Mouse (Mus musculus): Measurements from ENCODE around the gene Gnb5.

Gene Gnb5

DNA sequence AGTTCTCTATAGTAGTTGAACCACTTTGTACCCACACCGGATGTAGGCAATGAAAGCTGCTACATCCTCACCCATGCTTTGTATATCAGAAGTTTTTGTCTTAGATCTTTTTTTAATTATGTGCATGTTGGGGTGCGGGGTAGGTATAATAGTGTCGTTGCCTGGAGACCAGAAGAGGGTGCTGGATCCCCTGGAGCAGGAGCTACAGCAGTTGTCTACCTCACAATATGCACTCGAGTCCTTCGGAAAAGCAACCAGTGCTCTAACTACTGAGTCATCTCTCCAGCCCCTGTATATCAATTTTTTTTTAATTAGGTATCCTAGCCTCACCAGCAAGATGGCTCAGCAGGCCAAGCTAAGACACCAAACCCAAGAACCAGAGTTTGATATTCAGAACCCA lies 927 bp downstream of the Gnb5 start:
- no peak for DNase-seq (ENCODE audit: low spot score)

DNA sequence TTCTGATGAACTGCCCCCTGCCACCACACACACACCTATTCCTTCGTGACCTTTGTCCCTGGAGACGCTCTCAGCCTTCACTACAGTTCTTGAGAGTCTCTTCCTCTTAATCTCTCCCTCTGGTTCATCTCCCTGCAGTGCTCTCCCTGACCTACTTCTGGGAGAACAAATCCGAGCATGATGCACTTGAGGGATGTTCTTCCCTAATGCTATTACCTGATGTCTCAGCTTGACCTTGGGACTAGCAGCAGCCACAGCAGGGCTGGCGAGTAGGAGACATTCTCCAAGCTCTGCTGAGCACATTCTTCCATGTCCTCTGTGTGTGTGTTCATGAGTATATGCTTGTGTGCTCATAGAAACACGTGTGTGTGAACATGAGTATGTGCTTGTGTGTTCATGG lies 2.5 kb downstream of the Gnb5 start:
- DNase-seq (ENCODE audit: low spot score), result no peak

GRCm38 (mm10) chr9:75312008-75312407 lies 5.9 kb downstream of the Gnb5 start:
- peak; percentile 85 for DNase-seq (ENCODE audit: low spot score)

DNA sequence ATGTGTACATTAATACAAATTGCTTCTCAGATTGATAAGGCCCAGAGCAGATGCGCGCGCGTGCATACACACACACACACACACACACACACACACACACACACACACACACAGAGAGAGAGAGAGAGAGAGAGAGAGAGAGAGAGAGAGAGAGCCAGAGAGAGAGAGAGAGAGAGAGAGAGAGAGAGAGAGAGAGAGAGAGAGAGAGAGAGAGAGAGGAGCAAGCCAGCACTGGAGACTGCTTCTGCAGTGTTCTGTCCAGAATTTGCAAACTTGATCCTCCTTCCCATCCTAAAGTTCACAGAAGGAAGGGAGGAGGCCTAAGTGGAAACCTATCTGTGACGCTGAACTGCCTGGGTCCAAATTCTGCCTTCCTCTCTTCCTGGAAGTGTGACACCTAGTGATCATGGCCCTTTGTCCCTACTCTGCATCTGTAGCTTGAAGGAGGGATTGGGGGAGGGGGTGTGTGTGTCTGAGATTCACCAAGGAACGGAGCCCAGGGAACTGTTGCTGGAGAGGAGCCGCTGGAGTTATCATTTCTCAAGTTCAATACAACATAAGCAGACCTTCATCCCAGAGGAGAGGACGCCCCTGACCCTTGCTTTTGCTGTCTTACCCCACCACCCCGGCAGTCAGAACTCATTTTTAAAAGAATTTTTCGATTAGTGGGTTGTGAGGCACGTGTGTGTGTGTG lies 7.2 kb downstream of the Gnb5 start:
- no peak for DNase-seq (ENCODE audit: low spot score)

DNA sequence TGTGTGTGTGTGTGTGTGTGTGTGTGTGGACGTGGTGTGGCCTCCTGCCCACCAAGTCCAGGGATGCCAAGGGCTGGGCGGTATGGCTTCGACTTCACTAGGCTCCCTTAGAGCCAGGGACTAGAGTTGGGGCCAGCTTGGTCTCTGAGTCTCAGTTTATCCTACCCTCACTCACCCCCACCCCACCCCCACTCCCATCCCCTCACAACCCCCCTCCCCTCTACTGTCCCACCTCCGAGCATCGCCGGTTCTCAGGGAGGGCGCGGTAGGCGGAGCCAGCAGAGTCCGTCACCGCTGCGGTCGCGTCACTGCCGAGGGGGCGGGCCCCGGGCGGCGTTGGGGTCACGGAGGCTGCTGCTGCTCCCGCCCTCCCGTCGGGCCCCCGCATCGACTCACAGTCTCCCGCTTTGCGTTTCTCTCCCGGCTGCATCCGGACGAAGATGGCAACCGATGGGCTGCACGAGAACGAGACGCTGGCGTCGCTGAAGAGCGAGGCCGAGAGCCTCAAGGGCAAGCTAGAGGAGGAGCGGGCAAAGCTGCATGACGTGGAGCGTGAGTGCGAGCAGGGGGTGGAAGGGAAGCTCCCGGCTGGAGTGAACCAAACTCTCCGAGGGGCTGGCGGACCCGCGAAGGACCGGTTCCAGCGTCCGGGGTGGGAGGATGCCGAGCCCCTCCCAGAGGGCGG lies 7.9 kb downstream of the Gnb5 start:
- DNase-seq (ENCODE audit: low spot score), result peak; percentile 81

DNA sequence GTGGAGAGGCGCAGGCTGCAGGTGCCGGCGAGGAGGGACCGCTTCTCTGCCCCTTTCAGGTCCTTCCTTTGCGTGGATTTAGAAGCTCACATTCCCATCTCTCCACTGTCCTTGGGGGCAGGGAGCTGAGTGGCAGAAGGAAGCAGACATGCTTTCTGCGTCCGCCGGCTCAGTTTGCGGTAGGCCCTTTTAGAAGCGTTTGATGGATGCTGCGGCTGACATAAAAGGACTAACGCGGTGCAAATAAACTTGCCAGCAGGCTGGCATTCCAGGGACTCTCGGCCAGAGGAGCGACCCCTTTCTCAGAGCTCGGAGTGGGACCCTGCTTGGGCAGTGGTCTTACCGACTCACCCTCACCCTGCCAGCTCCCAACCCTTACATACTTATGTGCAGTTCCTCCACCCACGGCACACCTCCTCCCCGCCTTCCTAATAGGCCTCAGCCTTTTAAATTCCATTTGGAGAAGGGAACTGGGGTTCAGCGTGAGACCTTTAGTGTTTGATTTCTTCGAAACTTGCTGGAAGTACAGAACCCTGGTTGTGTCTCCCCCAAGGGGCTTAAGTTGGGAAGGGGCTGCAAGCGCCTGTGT lies 8.5 kb downstream of the Gnb5 start:
- no peak for DNase-seq (ENCODE audit: low spot score)

GRCm38 (mm10) chr9:75315238-75315637 lies 9.2 kb downstream of the Gnb5 start:
- DNase-seq (ENCODE audit: low spot score), result no peak

GRCm38 (mm10) chr9:75316771-75317170 lies 10.7 kb downstream of the Gnb5 start:
- DNase-seq (ENCODE audit: low spot score), result no peak

DNA sequence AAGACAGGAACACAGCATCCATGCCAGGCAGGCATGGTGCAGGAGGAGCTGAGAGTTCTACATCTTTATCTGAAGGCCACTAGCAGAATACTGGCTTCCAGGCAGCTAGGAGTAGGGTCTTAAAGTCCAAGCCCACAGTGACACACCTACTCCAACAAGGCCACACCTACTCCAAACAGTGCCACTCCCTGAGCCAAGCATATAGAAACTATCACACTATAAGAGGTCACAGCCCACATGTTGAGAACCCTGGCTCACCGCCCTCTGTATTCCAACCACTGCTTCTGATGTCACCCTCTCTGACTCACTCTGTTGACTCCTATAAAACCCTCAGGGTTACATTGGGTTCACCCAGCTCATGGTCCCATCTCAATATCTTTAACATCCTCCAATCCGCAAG lies 12.1 kb downstream of the Gnb5 start:
- DNase-seq (ENCODE audit: low spot score), result no peak

DNA sequence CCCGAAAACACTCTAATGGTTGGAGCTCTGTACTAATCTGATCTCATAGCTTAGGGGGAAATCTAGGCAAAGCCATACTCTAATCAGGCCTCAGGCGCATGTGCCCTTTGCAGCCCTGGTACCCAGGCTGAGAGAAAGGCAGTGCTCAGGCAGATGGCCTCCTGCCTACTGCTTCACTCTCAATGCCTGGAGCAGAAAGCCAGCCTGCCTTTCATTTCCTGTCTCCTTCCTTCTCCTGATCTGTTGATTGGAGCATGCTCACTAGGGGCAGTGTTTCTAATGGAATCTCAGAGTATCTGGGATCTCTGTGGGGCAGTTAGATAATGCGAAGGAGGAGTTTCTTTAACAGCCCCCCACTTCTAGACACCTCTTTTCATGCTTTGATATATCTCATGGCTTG lies 13.3 kb downstream of the Gnb5 start:
- DNase-seq (ENCODE audit: low spot score), result peak; percentile 35

GRCm38 (mm10) chr9:75322099-75322885 lies 16.2 kb downstream of the Gnb5 start:
- no peak for DNase-seq (ENCODE audit: low spot score)

- DNase-seq (ENCODE audit: low spot score), result no peak
Observed at GRCm38 (mm10) chr9:75328047-75328446, 22.0 kb downstream of the Gnb5 start.

GRCm38 (mm10) chr9:75330821-75331220 lies 24.7 kb downstream of the Gnb5 start:
- DNase-seq (ENCODE audit: low spot score), result peak; percentile 33

DNA sequence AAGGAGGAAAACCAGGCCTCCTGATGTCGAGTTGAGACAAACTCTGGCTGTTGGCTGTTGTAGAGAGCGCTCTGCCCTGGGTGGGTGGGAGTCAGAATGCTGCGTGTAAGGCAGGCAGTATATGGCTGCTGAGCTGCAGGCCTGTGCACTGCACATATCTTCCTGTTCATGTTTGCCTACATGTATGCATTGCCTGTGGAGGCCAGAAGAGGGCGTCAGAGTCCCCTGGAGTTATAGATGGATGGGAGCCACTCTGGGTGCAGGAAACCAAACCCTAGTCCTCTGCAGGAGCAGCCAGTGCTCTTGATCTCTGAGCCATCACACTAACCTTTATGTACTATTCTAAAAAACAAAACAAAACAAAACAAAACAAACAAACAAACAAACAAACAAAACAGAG lies 28.4 kb downstream of the Gnb5 start:
- no peak for DNase-seq (ENCODE audit: low spot score)

DNA sequence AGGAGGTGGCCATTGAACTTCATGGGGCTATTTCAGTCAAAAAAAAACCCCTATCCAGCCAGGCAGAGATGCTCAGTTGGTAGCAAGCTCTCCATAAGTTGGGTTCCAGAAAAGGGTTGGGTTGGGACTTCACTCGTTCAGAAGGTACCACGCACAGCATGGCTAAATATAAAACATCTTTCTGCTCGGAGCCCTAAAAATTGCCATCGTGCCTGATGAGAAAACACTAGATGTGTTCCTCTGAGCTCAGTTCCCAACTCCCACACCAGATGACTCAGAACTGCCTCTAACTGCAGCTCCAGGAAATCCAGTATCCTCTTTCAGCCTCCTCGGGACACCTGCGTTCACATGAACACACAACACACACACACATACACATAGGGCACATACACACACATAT lies 31.9 kb downstream of the Gnb5 start:
- peak; percentile 65 for DNase-seq (ENCODE audit: low spot score)

- DNase-seq (ENCODE audit: low spot score), result no peak
Observed at GRCm38 (mm10) chr9:75342433-75342832, 36.3 kb downstream of the Gnb5 start.

GRCm38 (mm10) chr9:75347458-75347857 lies 41.4 kb downstream of the Gnb5 start, which contains the start of gene Bcl2l10:
TSS of gene Bcl2l10 (plus strand) at chr9:75347758.
- DNase-seq (ENCODE audit: low spot score), result no peak

GRCm38 (mm10) chr9:75348066-75348465 lies 42.0 kb downstream of the Gnb5 start:
- no peak for DNase-seq (ENCODE audit: low spot score)

- no peak for DNase-seq (ENCODE audit: low spot score)
Observed at GRCm38 (mm10) chr9:75348641-75349040, 42.6 kb downstream of the Gnb5 start.

GRCm38 (mm10) chr9:75353094-75353493 lies 47.0 kb downstream of the Gnb5 start:
- DNase-seq (ENCODE audit: low spot score), result no peak

- no peak for DNase-seq (ENCODE audit: low spot score)
Observed at GRCm38 (mm10) chr9:75355783-75356182, 49.7 kb downstream of the Gnb5 start.

- DNase-seq (ENCODE audit: low spot score), result peak; percentile 34
Observed at GRCm38 (mm10) chr9:75357087-75357654, 51.1 kb downstream of the Gnb5 start.

Measured in layer of hippocampus, adult 11-12 months (tissue).